Mouse (Mus musculus) urinary bladder, postnatal 4 days (tissue): ENCODE results near the gene Olfr806.

Experiments
- DNase-seq, 2 experiments: peaks; one replicate each; pipeline ENCODE4 v3.0.0; 2021 to 2022; ENCODE audit warnings: low spot score in 2 of 2

The Olfr806 gene

GRCm38 (mm10) chr10:129741821-129742220, at the start of gene Olfr806:
Gene Olfr806, minus strand, starts transcription at chr10:129741921.
- DNase-seq = no peak

DNA sequence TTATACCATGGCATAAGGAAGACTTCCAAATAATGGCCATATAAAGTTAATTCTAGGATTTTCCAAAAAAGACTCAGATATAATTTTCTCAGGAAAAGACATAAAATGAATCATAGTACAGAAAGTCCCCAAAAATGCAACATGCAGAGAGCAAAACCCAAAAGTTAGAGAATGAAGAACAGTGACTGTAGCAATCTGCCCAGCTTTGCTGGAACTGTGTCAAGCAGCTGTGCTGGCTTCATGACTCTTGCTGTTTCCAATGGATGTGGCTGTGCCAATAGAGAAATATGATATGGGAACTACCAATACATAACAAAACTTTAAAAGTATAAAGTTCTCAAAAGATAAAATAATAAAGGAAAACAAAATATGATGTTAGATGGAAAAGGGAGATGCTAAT, 36.4 kb upstream of the Olfr806 start:
- DNase-seq = no peak

DNA sequence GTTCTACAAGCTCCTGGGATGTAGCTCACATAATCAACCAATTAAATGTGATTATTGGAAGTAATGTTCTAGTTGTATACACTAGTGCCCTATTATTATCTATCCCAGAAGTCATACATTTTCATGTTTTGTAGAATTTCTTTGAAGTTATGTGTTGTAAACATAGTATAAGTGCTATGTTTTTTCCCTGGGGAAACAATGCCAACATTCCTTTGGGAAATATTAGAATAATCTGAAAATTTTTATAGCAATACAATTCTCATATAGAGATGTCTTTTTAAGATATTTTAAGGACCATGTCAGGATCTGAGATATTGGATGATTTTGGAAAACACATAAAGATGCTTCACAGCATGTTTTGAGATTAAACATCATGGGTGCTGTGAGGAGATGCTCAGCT, 32.6 kb upstream of the Olfr806 start, which contains the start of gene Olfr809:
Gene Olfr809 (plus strand): TSS at position 301 of the 400 bp plus-strand sequence.
- no peak for DNase-seq

DNA sequence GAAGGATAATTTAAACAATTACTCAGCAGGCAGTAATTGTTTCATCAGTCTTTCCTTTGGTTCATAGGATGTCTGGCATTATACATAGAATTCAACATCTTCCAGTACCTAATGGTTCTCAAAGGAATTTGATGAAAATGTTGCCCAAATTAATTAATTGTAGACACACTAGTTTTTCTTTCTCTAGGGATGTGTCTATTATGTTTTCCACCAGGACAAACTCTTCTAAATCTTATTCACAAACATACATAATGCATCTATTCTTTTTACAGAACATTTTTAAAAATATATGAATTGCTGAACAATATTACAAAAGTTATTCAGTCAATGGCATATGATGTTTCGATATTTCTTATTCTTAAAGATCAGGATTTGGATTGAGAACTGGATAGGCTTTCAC, 23.5 kb upstream of the Olfr806 start, which contains the start of gene Olfr808:
Gene Olfr808 (plus strand): TSS at position 301 of the 400 bp plus-strand sequence.
- no peak for DNase-seq

DNA sequence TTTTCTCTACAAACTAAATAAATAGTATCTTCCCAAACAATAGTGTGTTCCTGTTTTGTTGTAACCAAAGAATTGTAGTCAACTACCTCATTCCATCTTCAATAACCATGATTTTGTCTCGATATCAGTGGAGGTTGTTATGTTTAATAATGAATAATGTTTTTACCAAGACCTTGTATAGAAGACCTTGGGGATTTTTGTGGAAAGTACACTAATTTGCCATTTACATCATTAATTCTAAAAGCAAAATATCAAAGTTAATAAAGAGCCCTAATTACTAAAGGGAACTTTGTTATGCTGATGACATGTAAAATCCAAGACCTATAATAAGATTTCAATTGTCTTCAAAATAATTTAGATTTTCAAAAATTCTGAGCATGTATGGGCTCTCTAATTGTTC, 16.0 kb upstream of the Olfr806 start, which contains the start of gene Olfr807:
Gene Olfr807 (minus strand): TSS at position 101 of the 400 bp plus-strand sequence.
- no peak for DNase-seq

GRCm38 (mm10) chr10:129729275-129729674, 12.4 kb downstream of the Olfr806 start, which contains the start of gene Olfr805:
Gene Olfr805, minus strand, starts transcription at chr10:129729375.
- no peak for DNase-seq

DNA sequence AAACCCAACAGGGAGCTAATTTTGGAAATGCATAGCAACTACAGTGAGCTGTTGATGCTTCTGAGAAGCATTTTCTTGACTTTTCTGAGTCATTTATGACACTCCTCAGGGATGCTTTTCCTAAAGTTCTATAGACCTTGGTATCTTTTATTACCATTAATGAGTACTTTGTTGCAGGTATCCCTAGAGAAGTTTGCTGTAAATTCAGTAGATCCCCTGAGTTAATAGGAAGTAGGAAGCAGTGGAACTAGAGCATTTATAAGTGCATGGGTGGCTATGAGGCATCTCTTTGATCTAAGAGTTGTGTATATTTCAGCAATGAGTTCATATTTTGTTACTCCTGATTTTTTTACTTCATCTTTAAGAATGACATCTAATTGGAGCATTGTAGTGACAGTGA, 38.8 kb downstream of the Olfr806 start, which contains the start of gene Olfr804:
Gene Olfr804 (plus strand): TSS at position 301 of the 400 bp plus-strand sequence.
- DNase-seq = no peak

DNA sequence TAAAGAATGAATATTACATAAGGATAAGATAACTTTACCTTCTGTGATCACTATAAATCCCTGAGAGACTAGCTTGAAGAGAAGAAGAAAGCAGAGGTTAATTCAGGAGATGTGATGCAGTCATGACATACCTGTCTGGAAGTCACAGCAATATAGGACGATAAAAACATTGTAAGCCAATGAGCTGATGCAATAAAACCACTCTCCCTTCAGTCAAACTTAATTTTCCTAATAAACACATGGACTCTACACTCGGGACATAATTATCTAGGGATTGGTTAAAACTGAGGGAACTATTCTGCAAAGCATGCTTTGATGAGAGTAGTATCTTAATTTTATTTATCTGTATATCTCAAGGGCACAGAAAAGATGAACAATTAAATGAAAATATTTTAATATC, 47.5 kb downstream of the Olfr806 start, which contains the start of gene Olfr803:
Gene Olfr803 (minus strand): TSS at position 101 of the 400 bp plus-strand sequence.
- DNase-seq = no peak

GRCm38 (mm10) chr10:129688069-129688468, 53.7 kb downstream of the Olfr806 start, which contains the start of gene Olfr802:
Gene Olfr802, minus strand, starts transcription at chr10:129688169.
- no peak for DNase-seq
